Mouse (Mus musculus) C2C12 (cell line): ENCODE data around the gene Ipo4.

Source experiments
- CEBPB ChIP-seq: IDR thresholded peaks from one replicate; pipeline ENCODE4 v1.6.1; 2011; ENCODE audit warnings: low read depth, mild to moderate bottlenecking, control low read depth, moderate library complexity
- CTCF ChIP-seq: IDR thresholded peaks from one replicate; pipeline ENCODE4 v1.5.1; 2011; ENCODE audit not compliant: control insufficient read depth, insufficient read depth, insufficient read length
- MAX ChIP-seq: IDR thresholded peaks from one replicate; pipeline ENCODE4 v1.6.1; 2011; ENCODE audit warnings: mild to moderate bottlenecking, control low read depth
- MYOG ChIP-seq: IDR thresholded peaks from one replicate; pipeline ENCODE4 v1.6.1; 2011; ENCODE audit not compliant: control insufficient read depth, insufficient read length; ENCODE audit errors: extremely low read depth
- USF1 ChIP-seq: IDR thresholded peaks from one replicate; pipeline ENCODE4 v1.6.1; 2011; ENCODE audit warnings: low read depth, mild to moderate bottlenecking, control low read depth, moderate library complexity

DNA sequence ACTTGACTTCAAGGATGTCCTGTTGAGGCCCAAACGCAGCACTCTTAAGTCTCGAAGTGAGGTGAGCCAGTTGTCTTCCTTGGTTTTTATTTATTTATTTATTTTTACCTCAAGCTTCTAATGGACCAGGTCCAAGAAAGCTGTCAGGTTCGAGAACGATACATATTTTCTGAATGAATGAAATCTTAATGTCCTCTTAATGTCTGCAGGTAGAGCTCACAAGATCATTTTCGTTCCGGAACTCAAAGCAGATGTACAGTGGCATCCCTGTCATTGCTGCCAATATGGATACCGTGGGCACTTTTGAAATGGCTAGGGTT lies 36.9 kb upstream of the Ipo4 start:
- TF ChIP-seq CTCF = no peak
- no peak for TF ChIP-seq CEBPB
- no peak for TF ChIP-seq MYOG
- no peak for TF ChIP-seq USF1
- no peak for TF ChIP-seq MAX
